Mouse (Mus musculus): Measurements from ENCODE around the gene Rcl1. TPM values are rescaled to one million over a fixed set of nuclear protein-coding genes. Genes with fewer than 3 reads are reported as not detected.

Rcl1 gene
- polyA plus RNA-seq, 1 experiment from 2014 or later: 69.9 TPM

- Histone ChIP-seq H3K36me3 (ENCODE audit: control insufficient read depth, insufficient read depth) (no peaks in the 10 kb centered on the region), H3K9me3 (replicated peaks; ENCODE audit: control insufficient read depth, low read length) (no peaks in the 10 kb centered on the region), H3K4me1 (ENCODE audit: control insufficient read depth, low read depth, low read length) (no peaks in the 10 kb centered on the region; the same call in 1 of the 2 replicates), H3K9ac (ENCODE audit: low read depth, low read length) (no peak overlapping the region), H3K4me3 (ENCODE audit: low read depth, low read length) (no peak overlapping the region), H3K27me3 (ENCODE audit: control insufficient read depth, insufficient read depth, low read depth, low read length) (no peaks in the 10 kb centered on the region), H3K4me2 (ENCODE audit: low read depth, low read length) (no peak overlapping the region), H3K27ac (ENCODE audit: low read length) (no peak overlapping the region)
- no peak for ATAC-seq (ENCODE audit: low read depth)
- 48% methylated on average over 2 of the region's 2 CpGs for WGBS (ENCODE audit: insufficient replicate concordance)
Measured at GRCm38 (mm10) chr19:29151443-29151842, 50.3 kb downstream of the Rcl1 start.

GRCm38 (mm10) chr19:29155552-29155951 lies 54.4 kb downstream of the Rcl1 start:
- H3K9ac ChIP-seq (ENCODE audit: low read depth, low read length): no peak overlapping the region
- no peaks in the 10 kb centered on the region; the same call in 1 of the 2 replicates for H3K4me1 ChIP-seq (ENCODE audit: control insufficient read depth, low read depth, low read length)
- no peak for ATAC-seq (ENCODE audit: low read depth)
- no peak overlapping the region for H3K4me2 ChIP-seq (ENCODE audit: low read depth, low read length)
- no peaks in the 10 kb centered on the region for H3K36me3 ChIP-seq (ENCODE audit: control insufficient read depth, insufficient read depth)
- no peak overlapping the region for H3K4me3 ChIP-seq (ENCODE audit: low read depth, low read length)
- H3K27me3 ChIP-seq (ENCODE audit: control insufficient read depth, insufficient read depth, low read depth, low read length): no peaks in the 10 kb centered on the region
- 67% methylated on average over 3 of the region's 3 CpGs for WGBS (ENCODE audit: insufficient replicate concordance)
- no peak overlapping the region for H3K27ac ChIP-seq (ENCODE audit: low read length)
- H3K9me3 ChIP-seq (replicated peaks; ENCODE audit: control insufficient read depth, low read length): no peaks in the 10 kb centered on the region

- Histone ChIP-seq H3K36me3 (ENCODE audit: control insufficient read depth, insufficient read depth) (no peaks in the 10 kb centered on the region), H3K9me3 (replicated peaks; ENCODE audit: control insufficient read depth, low read length) (no peaks in the 10 kb centered on the region), H3K9ac (ENCODE audit: low read depth, low read length) (no peak overlapping the region), H3K4me1 (ENCODE audit: control insufficient read depth, low read depth, low read length) (no peaks in the 10 kb centered on the region; the same call in 1 of the 2 replicates), H3K27me3 (ENCODE audit: control insufficient read depth, insufficient read depth, low read depth, low read length) (no peaks in the 10 kb centered on the region), H3K27ac (ENCODE audit: low read length) (no peak overlapping the region), H3K4me2 (ENCODE audit: low read depth, low read length) (no peak overlapping the region), H3K4me3 (ENCODE audit: low read depth, low read length) (no peak overlapping the region)
- no peak; the same call in 1 of the 2 replicates for ATAC-seq (ENCODE audit: low read depth)
- WGBS (ENCODE audit: insufficient replicate concordance): 33% methylated on average over 3 of the region's 3 CpGs
Measured at GRCm38 (mm10) chr19:29156417-29156816, 55.2 kb downstream of the Rcl1 start.

GRCm38 (mm10) chr19:29157678-29158466 lies 56.7 kb downstream of the Rcl1 start:
- no peak for ATAC-seq (ENCODE audit: low read depth)
- H3K4me2 ChIP-seq (ENCODE audit: low read depth, low read length): no peak overlapping the region
- no peaks in the 10 kb centered on the region for H3K27me3 ChIP-seq (ENCODE audit: control insufficient read depth, insufficient read depth, low read depth, low read length)
- no peaks in the 10 kb centered on the region; the same call in 1 of the 2 replicates for H3K4me1 ChIP-seq (ENCODE audit: control insufficient read depth, low read depth, low read length)
- 55% methylated on average over 5 of the region's 5 CpGs for WGBS (ENCODE audit: insufficient replicate concordance)
- H3K36me3 ChIP-seq (ENCODE audit: control insufficient read depth, insufficient read depth): no peaks in the 10 kb centered on the region
- no peak overlapping the region for H3K9ac ChIP-seq (ENCODE audit: low read depth, low read length)
- no peaks in the 10 kb centered on the region for H3K9me3 ChIP-seq (replicated peaks; ENCODE audit: control insufficient read depth, low read length)
- no peak overlapping the region for H3K27ac ChIP-seq (ENCODE audit: low read length)
- H3K4me3 ChIP-seq (ENCODE audit: low read depth, low read length): no peak overlapping the region

GRCm38 (mm10) chr19:29158486-29158885 lies 57.3 kb downstream of the Rcl1 start:
- ATAC-seq (ENCODE audit: low read depth): no peak
- H3K4me3 ChIP-seq (ENCODE audit: low read depth, low read length): no peak overlapping the region
- no peak overlapping the region for H3K4me2 ChIP-seq (ENCODE audit: low read depth, low read length)
- 53% methylated on average over 3 of the region's 3 CpGs for WGBS (ENCODE audit: insufficient replicate concordance)
- no peak overlapping the region for H3K27ac ChIP-seq (ENCODE audit: low read length)
- no peaks in the 10 kb centered on the region; the same call in 1 of the 2 replicates for H3K4me1 ChIP-seq (ENCODE audit: control insufficient read depth, low read depth, low read length)
- no peaks in the 10 kb centered on the region for H3K36me3 ChIP-seq (ENCODE audit: control insufficient read depth, insufficient read depth)
- H3K9ac ChIP-seq (ENCODE audit: low read depth, low read length): no peak overlapping the region
- H3K9me3 ChIP-seq (replicated peaks; ENCODE audit: control insufficient read depth, low read length): no peaks in the 10 kb centered on the region
- H3K27me3 ChIP-seq (ENCODE audit: control insufficient read depth, insufficient read depth, low read depth, low read length): no peaks in the 10 kb centered on the region

GRCm38 (mm10) chr19:29163817-29164527 lies 62.8 kb downstream of the Rcl1 start:
- no peaks in the 10 kb centered on the region for H3K9me3 ChIP-seq (replicated peaks; ENCODE audit: control insufficient read depth, low read length)
- H3K27ac ChIP-seq (ENCODE audit: low read length): 0 out of 2 replicates have a peak overlapping the region, but pooled peaks have one; percentile 24
- H3K36me3 ChIP-seq (ENCODE audit: control insufficient read depth, insufficient read depth): no peaks in the 10 kb centered on the region
- H3K4me1 ChIP-seq (ENCODE audit: control insufficient read depth, low read depth, low read length): peaks cover 3% of the 10 kb centered on the region
- H3K27me3 ChIP-seq (ENCODE audit: control insufficient read depth, insufficient read depth, low read depth, low read length): no peaks in the 10 kb centered on the region
- no peak overlapping the region for H3K4me2 ChIP-seq (ENCODE audit: low read depth, low read length)
- no peak overlapping the region for H3K4me3 ChIP-seq (ENCODE audit: low read depth, low read length)
- no peak for ATAC-seq (ENCODE audit: low read depth)
- WGBS (ENCODE audit: insufficient replicate concordance): 69% methylated on average over 4 of the region's 4 CpGs
- no peak overlapping the region for H3K9ac ChIP-seq (ENCODE audit: low read depth, low read length)

- H3K4me1 ChIP-seq (ENCODE audit: control insufficient read depth, low read depth, low read length): peaks cover 3% of the 10 kb centered on the region
- 0 out of 2 replicates have a peak overlapping the region, but pooled peaks have one; percentile 24 for H3K27ac ChIP-seq (ENCODE audit: low read length)
- H3K4me3 ChIP-seq (ENCODE audit: low read depth, low read length): no peak overlapping the region
- WGBS (ENCODE audit: insufficient replicate concordance): 62% methylated on average over 7 of the region's 7 CpGs
- H3K36me3 ChIP-seq (ENCODE audit: control insufficient read depth, insufficient read depth): no peaks in the 10 kb centered on the region
- no peak overlapping the region for H3K9ac ChIP-seq (ENCODE audit: low read depth, low read length)
- H3K9me3 ChIP-seq (replicated peaks; ENCODE audit: control insufficient read depth, low read length): no peaks in the 10 kb centered on the region
- no peaks in the 10 kb centered on the region for H3K27me3 ChIP-seq (ENCODE audit: control insufficient read depth, insufficient read depth, low read depth, low read length)
- ATAC-seq (ENCODE audit: low read depth): 0 out of 2 replicates have a peak, but pooled peaks have one; percentile 16
- H3K4me2 ChIP-seq (ENCODE audit: low read depth, low read length): no peak overlapping the region
Measured at GRCm38 (mm10) chr19:29164528-29165166, 63.5 kb downstream of the Rcl1 start.

GRCm38 (mm10) chr19:29167938-29168337 lies 66.8 kb downstream of the Rcl1 start:
- no peak overlapping the region for H3K4me3 ChIP-seq (ENCODE audit: low read depth, low read length)
- no peak for ATAC-seq (ENCODE audit: low read depth)
- 67% methylated on average over 6 of the region's 6 CpGs for WGBS (ENCODE audit: insufficient replicate concordance)

More at GRCm38 (mm10) chr19:29167938-29168337, 66.8 kb downstream of the Rcl1 start:
- peaks cover 3% of the 10 kb centered on the region for H3K4me1 ChIP-seq (ENCODE audit: control insufficient read depth, low read depth, low read length)
- no peaks in the 10 kb centered on the region for H3K36me3 ChIP-seq (ENCODE audit: control insufficient read depth, insufficient read depth)
- H3K9ac ChIP-seq (ENCODE audit: low read depth, low read length): no peak overlapping the region
- no peaks in the 10 kb centered on the region for H3K27me3 ChIP-seq (ENCODE audit: control insufficient read depth, insufficient read depth, low read depth, low read length)
- no peak overlapping the region for H3K27ac ChIP-seq (ENCODE audit: low read length)
- H3K9me3 ChIP-seq (replicated peaks; ENCODE audit: control insufficient read depth, low read length): no peaks in the 10 kb centered on the region
- H3K4me2 ChIP-seq (ENCODE audit: low read depth, low read length): no peak overlapping the region
